Mouse (Mus musculus): ENCODE measurements around the gene Dhx9.
"Not testable (repeated sequence)": the region's sequence is repeated elsewhere in the genome, so short reads cannot be mapped to it uniquely, and the experiment has no call there.

The Dhx9 gene

DNA sequence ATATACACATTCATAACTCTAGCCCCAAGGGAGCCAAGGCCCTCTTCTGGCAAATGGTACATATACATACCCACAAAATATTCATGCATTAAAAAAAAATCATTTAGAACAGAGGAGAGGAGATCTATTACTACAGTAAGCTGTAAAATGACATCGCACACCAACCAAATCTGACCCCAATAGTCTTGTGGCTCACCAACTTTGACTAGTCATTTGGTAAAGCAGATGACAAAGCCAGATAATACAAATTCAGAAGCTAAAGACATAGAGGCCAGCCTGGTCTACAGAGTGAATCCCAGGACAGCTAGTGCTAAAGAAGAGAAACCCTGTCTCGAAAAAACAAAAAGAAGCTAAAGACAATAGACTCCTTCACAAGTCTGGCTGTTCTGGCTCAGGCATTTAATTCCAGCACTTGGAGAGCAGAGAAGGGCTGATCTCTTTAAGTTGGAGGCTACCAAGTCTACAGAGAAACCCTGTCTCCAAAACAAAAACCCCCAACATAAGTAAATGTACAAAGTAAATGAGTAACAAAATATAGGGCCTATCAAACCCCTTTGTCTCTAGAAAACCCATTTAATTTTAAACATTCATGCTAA lies 2.2 kb downstream of the Dhx9 start:
- DNase-seq (ENCODE audit: low read depth): no peak

DNA sequence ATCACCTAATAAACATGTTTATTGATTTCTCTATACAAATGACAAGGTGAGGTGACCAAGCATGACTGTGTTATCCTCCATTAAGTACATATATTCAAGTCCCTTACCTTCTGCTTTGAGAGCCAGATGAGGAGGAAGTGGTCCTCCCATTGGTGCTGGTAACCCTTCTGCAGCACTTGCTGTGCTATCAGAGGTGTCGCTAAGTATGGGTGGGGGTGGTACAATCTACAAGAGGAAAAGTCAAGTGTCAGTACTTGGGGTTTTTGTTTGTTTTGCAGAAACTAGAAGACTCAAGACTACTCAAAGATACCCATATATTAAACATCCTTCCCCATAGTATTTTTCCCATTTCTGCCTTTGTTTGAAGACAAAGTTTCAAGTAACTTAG lies 6.4 kb downstream of the Dhx9 start:
- DNase-seq (ENCODE audit: low read depth): no peak

DNA sequence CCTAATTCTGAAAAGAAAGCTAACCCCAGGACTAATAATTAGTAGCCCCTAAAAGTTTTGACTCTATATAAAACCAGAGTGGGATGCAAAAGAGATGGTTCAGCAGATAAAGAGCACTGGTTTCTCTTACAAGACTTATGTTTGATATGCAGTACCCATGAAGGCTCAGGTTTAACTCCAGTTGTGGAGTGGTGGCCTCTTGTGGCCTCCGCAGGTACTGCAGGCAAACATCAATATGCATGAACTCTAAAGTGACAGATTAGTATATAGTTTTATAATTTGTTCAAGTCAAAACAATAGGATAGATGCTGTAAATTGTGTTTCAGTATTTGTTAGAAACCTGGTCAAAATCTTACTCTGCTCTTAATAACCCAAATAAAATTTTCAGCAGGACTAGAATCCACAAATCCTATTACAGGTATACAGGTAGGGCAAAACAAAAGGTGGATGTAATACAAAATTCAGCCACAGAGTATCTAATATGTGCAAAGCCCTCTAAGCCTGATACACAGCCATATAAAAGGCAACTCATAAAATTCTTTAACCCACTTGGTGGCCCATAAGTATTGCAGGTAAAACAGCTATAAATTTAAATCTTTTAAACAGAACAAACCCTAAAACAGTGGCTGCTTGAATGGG lies 7.0 kb downstream of the Dhx9 start:
- peak; percentile 72 for DNase-seq (ENCODE audit: low read depth)

DNA sequence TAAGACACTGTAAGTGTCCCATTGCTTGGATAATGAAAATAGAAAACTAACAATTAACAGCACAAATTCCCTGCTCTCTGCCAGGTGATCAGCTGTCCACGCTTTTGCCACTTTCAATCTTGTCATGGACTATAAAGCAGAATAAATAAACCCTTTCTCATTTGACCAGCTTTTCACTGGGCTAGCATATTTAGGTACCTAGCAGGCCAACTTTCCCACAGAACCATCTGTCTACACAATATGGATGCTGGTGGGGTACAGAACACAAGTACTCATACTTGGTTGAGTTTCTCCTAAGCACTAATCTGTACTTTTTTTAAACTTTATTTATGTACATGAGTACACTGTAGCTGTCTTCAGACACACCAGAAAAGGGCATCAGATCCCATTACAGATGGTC lies 8.2 kb downstream of the Dhx9 start:
- no peak for DNase-seq (ENCODE audit: low read depth)

DNA sequence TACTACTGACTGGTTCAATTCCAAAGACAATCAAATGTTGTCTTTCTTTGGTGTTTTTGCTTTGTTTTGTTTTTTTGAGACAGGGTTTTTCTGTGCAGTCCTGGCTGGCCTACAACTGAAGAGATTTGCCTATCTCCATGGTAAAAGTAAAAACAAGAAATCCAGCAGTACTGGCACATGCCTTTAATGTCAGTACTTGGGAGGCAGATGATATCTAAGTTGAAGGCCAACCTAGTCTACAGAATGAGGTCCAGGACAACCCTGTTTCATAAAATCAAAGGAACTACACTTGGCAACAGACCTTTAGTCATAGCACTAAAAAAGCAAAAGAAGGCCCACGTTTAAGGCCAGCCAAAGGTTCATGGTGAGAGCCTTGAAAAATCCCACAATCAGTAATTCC lies 25.7 kb downstream of the Dhx9 start:
- no peak for DNase-seq (ENCODE audit: low read depth)

DNA sequence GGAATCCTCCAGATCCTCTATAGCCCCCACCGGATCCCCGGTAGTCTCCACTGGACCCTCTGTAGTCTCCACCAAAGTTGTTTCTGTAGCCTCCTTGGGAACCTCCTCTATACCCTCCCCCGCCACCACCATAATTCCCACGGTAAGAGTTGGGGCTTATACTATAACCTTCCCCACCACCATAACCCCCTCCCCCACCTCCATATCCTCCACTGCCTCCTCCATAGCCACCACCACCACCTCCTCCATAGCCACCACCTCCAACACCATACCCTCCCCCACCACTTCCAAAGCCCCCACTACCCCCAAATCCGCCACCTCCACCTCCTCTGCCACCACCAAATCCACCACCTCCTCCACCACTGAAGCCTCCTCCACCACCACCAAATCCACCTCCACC lies 31.3 kb downstream of the Dhx9 start:
- DNase-seq (ENCODE audit: low read depth): no peak

DNA sequence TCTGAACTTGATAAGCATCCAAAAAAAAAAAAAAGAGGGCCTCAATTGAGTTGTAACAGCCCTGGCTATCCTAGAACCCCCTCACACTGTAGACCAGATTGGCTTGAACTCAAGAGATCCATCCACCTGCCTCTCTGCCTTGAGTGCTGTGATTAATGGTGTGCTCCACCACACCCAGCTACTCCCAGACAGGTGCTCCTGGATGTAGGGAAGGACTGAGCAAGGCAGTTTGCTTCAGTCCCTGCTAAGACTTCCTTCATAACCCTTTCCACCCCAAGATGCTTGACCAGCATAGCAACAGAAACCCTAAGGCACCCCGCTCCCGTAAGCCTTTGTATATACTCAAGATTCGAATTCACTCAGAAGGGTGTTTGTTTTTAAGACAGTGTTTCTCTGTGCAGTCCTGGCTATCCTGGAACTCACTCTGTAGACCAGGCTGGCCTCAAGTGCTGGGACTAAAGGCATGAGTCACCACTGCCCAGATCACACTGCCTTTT lies 34.3 kb downstream of the Dhx9 start:
- no peak for DNase-seq (ENCODE audit: low read depth)

DNA sequence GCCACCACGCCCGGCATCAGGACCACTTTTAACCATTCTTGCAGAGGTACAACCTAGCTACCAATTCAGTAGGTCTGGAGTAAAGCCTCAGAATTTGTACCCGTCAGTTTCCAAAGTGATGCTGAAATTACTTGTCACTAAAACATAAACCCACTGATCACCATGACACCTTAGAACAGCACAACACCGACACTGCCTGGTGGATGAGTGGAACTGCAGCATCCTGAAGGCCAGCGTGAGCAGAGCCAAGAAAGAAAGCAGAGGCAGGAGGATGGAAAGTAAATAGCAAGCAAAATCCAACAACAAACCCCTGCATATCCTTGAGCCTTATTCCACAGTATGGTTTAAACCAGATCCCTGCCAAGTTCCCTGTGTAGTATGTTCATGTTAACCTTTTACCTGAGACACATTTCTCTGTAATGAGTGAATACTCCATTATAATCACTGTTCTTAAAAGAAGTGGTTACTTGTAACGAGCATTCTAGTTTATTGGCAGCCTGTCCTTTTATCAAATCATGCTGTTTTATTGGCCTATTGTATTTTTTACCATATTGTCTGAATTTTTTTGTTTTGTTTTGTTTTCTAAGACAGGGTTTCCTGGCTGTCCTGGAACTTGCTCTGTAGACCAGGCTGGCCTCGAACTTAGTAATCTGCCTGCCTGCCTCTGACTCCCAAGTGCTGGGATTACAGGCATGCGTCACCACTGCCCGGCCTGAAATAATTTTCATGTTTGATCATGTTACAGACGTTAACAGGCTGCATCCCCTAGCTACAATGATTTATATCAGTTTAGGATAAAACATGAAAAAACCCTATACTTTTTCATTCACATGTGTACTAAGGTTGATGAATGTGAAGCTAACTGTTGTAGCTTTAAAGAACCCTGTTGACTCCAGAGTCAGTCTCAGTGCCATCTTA lies 36.0 kb downstream of the Dhx9 start:
- peak; percentile 56 for DNase-seq (ENCODE audit: low read depth)

DNA sequence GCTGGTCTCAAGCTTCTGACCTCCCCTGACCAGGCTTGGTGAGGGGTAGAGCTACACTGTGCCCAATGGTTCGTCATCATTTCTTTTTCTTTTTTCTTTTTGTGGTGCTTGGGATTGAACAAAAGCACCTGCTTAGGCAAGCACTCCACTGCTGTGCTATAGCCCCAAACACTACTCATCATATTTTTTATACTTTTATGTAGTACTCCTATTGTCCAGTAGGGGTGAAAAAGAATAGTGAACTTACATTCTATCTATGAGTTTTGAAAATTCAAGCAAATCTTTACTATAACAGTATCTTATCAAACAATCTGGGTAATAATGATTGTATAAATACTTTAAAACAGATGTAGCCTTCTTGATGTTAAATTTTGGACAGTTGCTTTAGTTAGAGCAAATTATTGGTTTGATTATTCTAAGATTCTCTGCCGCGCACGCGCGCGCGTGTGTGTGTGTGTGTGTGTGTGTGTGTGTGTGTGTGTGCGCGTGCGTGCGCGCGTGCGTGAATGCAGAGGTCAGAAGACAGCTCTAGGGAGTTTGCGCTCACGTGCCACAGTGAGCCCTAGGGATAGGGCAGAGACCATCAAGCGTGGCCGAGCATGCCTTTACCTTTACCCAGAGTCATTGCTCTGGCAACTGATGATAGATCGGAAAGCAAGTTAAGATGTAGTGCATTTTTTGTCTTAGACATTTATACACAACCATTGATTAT lies 41.2 kb downstream of the Dhx9 start:
- no peak for DNase-seq (ENCODE audit: low read depth)

DNA sequence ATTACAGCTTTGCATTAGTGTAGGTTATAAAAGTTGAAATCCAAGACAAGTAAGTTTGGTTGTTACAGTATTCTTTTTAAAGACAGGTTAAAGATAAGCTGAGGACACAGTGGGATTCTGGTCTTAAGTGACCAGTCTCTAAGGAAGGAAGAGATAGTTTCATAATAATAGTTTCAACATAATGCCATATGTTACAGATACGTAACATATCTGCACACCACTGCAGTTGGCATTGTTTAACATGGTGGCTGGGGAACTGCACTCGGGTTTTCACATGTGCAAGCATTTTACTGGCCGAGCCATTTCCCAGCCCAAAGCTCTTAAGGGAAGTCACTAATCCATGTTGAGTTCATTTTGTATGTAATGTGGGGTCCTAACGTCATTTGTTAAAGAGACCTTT lies 43.8 kb downstream of the Dhx9 start:
- DNase-seq (ENCODE audit: low read depth): no peak

DNA sequence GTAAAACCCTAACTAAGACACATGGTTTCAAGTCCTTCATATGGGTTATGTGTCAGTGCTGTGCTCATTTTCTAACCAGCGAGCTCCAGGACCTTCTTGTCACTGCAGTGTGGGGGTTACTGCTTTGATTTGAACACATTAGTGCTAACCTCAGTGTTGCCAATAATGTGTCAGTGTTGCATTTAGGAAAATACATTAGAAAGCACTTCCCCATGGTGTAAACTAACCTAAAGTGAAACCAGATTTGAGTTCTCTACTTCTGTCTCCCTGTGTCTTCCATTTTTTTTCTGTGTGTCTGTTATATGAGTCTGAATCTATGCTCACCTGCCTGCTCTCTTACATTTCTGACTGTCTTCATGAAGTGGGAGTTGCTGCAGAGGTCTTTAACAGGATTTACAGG lies 44.4 kb downstream of the Dhx9 start:
- DNase-seq (ENCODE audit: low read depth): no peak

DNA sequence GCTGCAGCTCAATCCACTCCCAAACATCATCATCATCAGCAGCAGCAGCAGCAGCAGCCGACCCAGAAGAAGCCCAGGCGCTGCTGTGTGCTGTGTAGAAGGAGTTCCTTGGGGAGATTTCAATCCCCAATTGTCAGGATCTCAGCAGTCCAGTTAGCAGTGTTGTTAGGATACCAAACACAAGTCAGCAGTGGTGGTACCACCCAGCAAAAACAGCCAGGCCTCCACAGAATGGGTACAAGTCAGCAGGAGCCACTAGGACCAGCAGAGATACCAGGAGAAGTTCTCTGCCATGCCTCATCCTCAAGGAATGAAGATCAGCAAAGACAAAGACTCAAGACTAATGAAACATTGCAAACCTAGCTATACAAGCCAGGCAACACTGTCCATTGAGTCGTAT lies 45.8 kb downstream of the Dhx9 start:
- no peak for DNase-seq (ENCODE audit: low read depth)

DNA sequence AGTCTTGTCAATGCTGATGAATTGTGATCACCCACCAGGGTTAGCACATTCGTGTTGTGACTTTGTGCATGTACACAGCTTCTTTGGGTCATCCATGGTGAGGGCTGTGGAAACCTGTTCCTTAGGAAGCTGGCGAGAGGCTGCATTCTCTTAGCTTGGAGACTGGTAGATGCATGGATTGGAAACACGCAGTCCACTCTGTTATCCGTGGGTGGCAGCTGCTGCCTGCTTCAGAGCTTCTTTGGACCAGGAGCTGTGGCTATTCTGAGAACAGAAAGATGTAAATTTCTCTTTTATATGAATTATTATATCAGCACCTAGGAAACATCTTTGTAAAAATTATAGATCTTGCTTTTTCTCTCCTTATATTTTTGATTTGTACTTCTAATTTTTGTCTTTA lies 46.7 kb downstream of the Dhx9 start:
- no peak for DNase-seq (ENCODE audit: low read depth)

DNA sequence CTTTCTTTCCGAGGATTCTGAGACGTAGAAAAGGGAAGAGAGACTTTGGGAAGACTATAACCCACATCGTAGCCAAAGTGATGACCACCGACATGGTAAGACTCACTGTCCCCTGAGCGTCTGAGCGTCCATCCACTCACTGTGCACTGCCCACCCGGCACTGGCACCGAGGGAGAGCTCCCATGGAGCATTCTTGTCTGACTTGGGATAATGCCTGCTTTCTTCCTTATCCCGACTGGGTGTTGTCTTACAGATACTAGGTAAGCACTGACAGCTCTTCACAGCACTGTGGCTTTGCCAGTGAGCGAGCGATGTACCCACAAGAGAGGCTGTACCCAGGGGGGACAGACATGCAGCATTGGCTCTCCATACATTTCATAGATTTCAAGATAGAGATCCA lies 49.9 kb downstream of the Dhx9 start:
- DNase-seq (ENCODE audit: low read depth): no peak

DNA sequence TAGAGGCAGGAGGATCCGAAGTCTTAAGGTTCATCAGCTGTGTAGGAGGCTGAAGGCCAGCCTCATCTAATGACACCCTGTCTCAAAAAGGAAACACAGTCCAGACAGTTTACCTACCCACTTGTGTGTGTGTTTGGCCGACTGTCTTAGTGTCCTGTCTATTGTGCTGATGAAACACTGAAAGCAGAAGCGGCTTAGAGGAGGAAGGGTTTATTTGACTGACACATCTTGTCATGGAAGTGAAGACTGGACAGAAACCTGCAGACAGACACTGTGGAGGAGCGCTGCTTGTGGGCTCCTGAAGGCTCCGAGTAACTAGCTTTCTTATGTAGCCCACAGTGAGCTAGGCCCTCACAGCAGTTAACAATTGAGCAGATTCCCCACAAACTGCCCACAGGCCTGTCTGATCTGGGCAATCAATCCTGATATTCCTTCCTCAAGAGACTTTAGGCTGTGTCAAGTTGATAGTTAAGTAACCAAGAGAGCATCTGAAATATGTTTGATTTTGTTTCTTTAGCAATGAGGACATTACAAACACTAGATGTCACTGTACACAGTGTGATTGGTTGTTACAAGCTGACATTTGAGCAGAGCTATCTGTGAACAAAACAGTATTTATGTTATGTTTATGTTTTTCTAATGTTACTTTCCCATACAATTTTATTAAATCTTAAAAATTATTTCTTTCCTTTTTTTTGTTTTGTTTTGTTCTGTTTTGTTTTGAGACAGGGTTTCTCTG lies 53.4 kb downstream of the Dhx9 start:
- DNase-seq (ENCODE audit: low read depth): no peak

DNA sequence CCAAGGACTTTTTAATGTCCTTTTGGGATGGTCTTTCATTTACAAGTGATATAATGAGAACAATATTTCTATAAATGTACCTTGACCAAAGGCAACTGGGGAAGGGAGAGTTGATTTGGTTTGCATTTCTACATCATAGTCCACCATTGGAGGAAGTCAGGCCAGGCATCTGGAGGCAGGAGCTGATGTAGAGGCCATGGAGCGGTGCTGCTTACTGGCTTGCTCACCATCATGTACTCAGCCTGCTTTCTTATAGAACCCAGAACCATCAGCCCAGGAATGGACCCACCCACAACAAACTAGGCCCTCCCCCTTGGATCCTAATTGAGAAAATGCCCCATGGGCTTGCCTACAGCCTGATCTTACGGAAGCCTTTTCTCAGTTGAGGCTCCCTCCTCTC lies 55.1 kb downstream of the Dhx9 start:
- DNase-seq (ENCODE audit: low read depth): no peak

DNA sequence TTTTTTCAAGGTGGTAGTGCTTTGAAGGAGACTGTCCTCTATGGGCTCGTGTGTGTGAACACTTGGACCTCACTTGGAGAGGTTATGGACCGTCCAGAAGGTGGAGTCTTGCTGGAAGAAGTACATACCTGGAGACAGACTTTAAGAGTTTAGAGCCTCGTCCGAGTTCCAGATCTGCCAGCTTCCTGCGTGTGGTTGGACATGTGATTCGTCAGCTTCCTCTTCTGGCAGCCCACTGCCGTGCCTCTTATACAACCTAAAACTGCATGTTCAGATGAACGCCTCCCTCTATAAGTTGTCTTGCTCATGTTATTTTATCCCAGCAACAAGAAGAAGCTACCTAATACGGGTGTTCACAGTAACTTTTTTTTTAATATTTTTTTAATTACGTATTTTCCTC lies 55.8 kb downstream of the Dhx9 start:
- no peak for DNase-seq (ENCODE audit: low read depth)

DNA sequence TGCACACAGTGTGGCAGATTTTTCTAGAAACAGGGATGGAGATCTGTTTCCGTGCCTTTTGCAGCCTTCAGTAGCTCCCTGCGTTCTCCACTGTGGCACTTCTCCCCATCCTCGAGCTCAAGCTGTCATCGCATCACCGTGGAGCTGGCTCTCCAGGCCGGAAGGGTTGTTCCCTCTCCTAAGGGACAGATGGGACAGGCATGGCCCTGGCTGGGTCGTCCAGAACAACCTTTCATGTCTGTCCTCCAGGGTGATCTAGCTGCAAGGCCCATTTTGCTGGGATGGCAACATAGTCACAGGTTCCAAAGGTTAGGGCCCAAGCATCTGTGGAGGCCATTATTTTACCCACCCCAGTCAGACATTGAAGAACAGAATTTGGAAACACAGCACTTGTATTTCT lies 56.3 kb downstream of the Dhx9 start:
- DNase-seq (ENCODE audit: low read depth): no peak

DNA sequence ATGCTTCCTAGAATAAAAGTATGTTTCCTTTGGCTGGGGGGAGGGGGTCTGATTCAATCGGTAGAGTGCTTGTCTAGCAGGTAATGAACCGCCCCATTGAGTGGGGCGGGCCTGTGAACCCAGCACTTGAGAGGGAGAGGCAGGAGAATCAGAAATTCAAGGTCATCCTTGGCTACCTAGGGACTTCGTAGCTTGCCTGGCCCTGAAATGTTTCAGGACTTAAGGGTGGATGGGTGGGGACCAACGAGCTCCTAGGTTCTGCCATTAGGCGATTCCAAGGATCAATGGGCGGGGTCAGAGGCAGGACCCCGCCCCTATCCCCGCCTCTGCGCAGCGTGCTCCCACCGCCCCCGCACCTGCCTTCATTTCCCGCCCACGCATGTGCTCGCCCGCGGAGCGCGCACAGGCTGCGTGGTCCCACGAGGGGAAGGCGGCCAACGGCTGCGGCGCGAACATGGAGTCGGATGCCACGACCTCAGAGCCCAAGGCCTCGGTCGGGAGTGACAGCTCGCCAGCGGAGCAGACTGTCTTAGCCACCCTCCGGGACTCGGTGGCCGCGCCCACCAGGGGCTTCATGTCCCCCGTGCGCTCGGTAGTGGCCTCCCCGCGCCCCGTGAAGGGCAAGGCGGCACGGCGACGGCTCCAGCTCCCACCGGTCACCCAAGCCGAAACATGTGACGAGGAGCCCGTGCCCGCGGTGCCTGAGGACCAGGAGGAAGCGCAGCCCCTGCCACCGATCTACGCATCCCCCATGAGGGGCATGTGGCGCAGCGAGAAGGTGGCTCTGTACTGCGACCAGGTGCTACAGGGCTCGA lies 62.5 kb downstream of the Dhx9 start, which contains the start of gene Shcbp1l:
Gene Shcbp1l, plus strand, starts transcription at position 393 of the 815 bp plus-strand sequence.
- peak; percentile 73 for DNase-seq (ENCODE audit: low read depth)

DNA sequence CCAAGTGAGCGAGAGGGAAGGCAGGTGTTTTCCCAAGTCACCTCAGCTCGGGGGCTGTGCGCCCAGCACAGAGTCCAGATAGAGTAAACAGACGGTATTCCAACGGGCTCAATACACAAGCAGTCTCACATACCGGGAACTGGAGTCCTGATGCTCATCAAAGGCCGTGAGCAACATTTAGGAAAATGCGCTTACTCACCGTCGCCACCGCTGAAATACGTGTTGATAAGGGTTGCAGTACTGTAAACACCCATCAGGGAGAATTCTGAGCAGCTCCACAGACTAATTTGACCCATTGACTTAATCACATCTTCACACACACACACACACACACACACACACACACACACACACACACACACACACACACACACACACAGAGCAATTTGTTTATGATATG lies 63.2 kb downstream of the Dhx9 start:
- no peak for DNase-seq (ENCODE audit: low read depth)

DNA sequence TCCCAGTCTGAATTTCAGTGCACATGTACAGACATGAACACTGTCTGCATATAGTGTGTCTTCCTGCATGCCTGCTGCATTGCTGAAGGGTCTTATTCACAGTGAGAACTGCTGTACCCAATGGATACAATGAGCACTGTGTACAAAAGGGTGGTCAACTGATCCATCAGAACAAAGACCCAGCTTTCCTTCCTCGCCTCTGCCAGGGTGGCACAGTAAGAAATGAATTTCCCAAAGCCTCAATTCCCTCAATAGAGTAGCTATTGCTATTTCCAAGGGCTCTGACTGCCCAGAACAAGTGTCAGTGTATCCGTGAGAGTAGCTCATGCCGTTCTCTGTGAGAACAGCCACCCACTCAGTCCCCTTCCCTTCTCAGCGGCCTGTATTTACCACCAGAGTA lies 69.7 kb downstream of the Dhx9 start:
- DNase-seq (ENCODE audit: low read depth): not testable (repeated sequence)

Measured in c-Kit-positive CD71-negative TER-119-negative erythroid progenitor cells, embryonic 14.5 days (primary cell).